Mouse (Mus musculus): ENCODE results near the gene Lgr5. TPM values are rescaled to one million over a fixed set of nuclear protein-coding genes. Genes with fewer than 3 reads are reported as not detected.

Gene Lgr5
- polyA plus RNA-seq, 1 experiment from 2014 or later: 0.25 TPM

GRCm38 (mm10) chr10:115493778-115494141 lies 93.8 kb downstream of the Lgr5 start:
- Histone ChIP-seq H3K36me3 (no peaks in the 10 kb centered on the region), H3K9ac (0 out of 2 replicates have a peak overlapping the region, but pooled peaks have one; percentile 16), H3K4me2 (peak overlapping the region; percentile 49), H3K27me3 (replicated peaks) (no peaks in the 10 kb centered on the region), H3K27ac (replicated peaks) (no peak overlapping the region), H3K4me3 (peak overlapping the region; percentile 20), H3K9me3 (no peaks in the 10 kb centered on the region), H3K4me1 (peaks cover 10% of the 10 kb centered on the region)
- no peak for ATAC-seq (ENCODE audit: extremely low read depth, insufficient number of reproducible peaks, low FRiP score, low TSS enrichment)
- WGBS: 18% methylated on average over 7 of the region's 7 CpGs

GRCm38 (mm10) chr10:115492956-115493777 lies 94.4 kb downstream of the Lgr5 start:
- no peak overlapping the region for H3K27ac ChIP-seq (replicated peaks)
- 0 out of 2 replicates have a peak overlapping the region, but pooled peaks have one; percentile 16 for H3K9ac ChIP-seq
- no peaks in the 10 kb centered on the region for H3K9me3 ChIP-seq
- no peaks in the 10 kb centered on the region for H3K36me3 ChIP-seq
- ATAC-seq (ENCODE audit: extremely low read depth, insufficient number of reproducible peaks, low FRiP score, low TSS enrichment): no peak
- H3K4me1 ChIP-seq: peaks cover 10% of the 10 kb centered on the region
- peak overlapping the region; percentile 49 for H3K4me2 ChIP-seq
- peak overlapping the region; percentile 20 for H3K4me3 ChIP-seq
- 36% methylated on average over 12 of the region's 12 CpGs for WGBS
- no peaks in the 10 kb centered on the region for H3K27me3 ChIP-seq (replicated peaks)

- ATAC-seq (ENCODE audit: extremely low read depth, insufficient number of reproducible peaks, low FRiP score, low TSS enrichment): no peak; the same call in 1 of the 2 replicates
- WGBS: 86% methylated on average over 7 of the region's 7 CpGs
- Histone ChIP-seq H3K4me3 (no peak overlapping the region), H3K9me3 (no peaks in the 10 kb centered on the region), H3K27ac (replicated peaks) (no peak overlapping the region), H3K9ac (no peak overlapping the region), H3K4me2 (no peak overlapping the region), H3K4me1 (peaks cover 10% of the 10 kb centered on the region), H3K36me3 (no peaks in the 10 kb centered on the region), H3K27me3 (replicated peaks) (no peaks in the 10 kb centered on the region)
These were observed 95.6 kb downstream of the Lgr5 start for GRCm38 (mm10) chr10:115491803-115492510.

GRCm38 (mm10) chr10:115485602-115486001 lies 102.0 kb downstream of the Lgr5 start:
- Histone ChIP-seq H3K4me3 (no peak overlapping the region), H3K27ac (replicated peaks) (no peak overlapping the region), H3K27me3 (replicated peaks) (no peaks in the 10 kb centered on the region), H3K4me1 (no peaks in the 10 kb centered on the region), H3K9me3 (no peaks in the 10 kb centered on the region), H3K36me3 (no peaks in the 10 kb centered on the region), H3K9ac (no peak overlapping the region), H3K4me2 (no peak overlapping the region)
- ATAC-seq (ENCODE audit: extremely low read depth, insufficient number of reproducible peaks, low FRiP score, low TSS enrichment): no peak
- 70% methylated on average over 2 of the region's 2 CpGs for WGBS

GRCm38 (mm10) chr10:115484660-115485059 lies 102.9 kb downstream of the Lgr5 start:
- Histone ChIP-seq H3K9ac (no peak overlapping the region), H3K36me3 (no peaks in the 10 kb centered on the region), H3K4me3 (no peak overlapping the region), H3K27me3 (replicated peaks) (no peaks in the 10 kb centered on the region), H3K27ac (replicated peaks) (no peak overlapping the region), H3K4me2 (no peak overlapping the region), H3K9me3 (no peaks in the 10 kb centered on the region), H3K4me1 (peaks cover 7% of the 10 kb centered on the region; the same call in 1 of the 2 replicates)
- 68% methylated on average over 3 of the region's 3 CpGs for WGBS
- no peak for ATAC-seq (ENCODE audit: extremely low read depth, insufficient number of reproducible peaks, low FRiP score, low TSS enrichment)

- no peaks in the 10 kb centered on the region for H3K36me3 ChIP-seq
- H3K9ac ChIP-seq: 0 out of 2 replicates have a peak overlapping the region, but pooled peaks have one; percentile 52
- H3K27ac ChIP-seq (replicated peaks): no peak overlapping the region
- no peaks in the 10 kb centered on the region for H3K9me3 ChIP-seq
- 18% methylated on average over 20 of the region's 20 CpGs for WGBS
- H3K4me3 ChIP-seq: peak overlapping the region; percentile 36
- ATAC-seq (ENCODE audit: extremely low read depth, insufficient number of reproducible peaks, low FRiP score, low TSS enrichment): no peak
- H3K4me2 ChIP-seq: peak overlapping the region; percentile 66
- peaks cover 19% of the 10 kb centered on the region for H3K4me1 ChIP-seq
- no peaks in the 10 kb centered on the region for H3K27me3 ChIP-seq (replicated peaks)
These were observed 109.0 kb downstream of the Lgr5 start for GRCm38 (mm10) chr10:115478441-115479141.

GRCm38 (mm10) chr10:115476506-115476905 lies 111.1 kb downstream of the Lgr5 start:
- no peak for ATAC-seq (ENCODE audit: extremely low read depth, insufficient number of reproducible peaks, low FRiP score, low TSS enrichment)
- peaks cover 19% of the 10 kb centered on the region for H3K4me1 ChIP-seq
- no peak overlapping the region for H3K27ac ChIP-seq (replicated peaks)
- H3K4me3 ChIP-seq: no peak overlapping the region
- no peaks in the 10 kb centered on the region for H3K36me3 ChIP-seq
- H3K4me2 ChIP-seq: no peak overlapping the region
- no peak overlapping the region for H3K9ac ChIP-seq
- no peaks in the 10 kb centered on the region for H3K27me3 ChIP-seq (replicated peaks)
- 82% methylated on average over 9 of the region's 9 CpGs for WGBS
- no peaks in the 10 kb centered on the region for H3K9me3 ChIP-seq

GRCm38 (mm10) chr10:115475000-115475550 lies 112.5 kb downstream of the Lgr5 start:
- Histone ChIP-seq H3K36me3 (no peaks in the 10 kb centered on the region), H3K9ac (no peak overlapping the region), H3K9me3 (no peaks in the 10 kb centered on the region), H3K4me1 (peaks cover 16% of the 10 kb centered on the region), H3K27me3 (replicated peaks) (no peaks in the 10 kb centered on the region), H3K4me3 (no peak overlapping the region), H3K4me2 (no peak overlapping the region), H3K27ac (replicated peaks) (no peak overlapping the region)
- 63% methylated on average over 7 of the region's 7 CpGs for WGBS
- ATAC-seq (ENCODE audit: extremely low read depth, insufficient number of reproducible peaks, low FRiP score, low TSS enrichment): no peak

- Histone ChIP-seq H3K4me2 (no peak overlapping the region), H3K27ac (replicated peaks) (no peak overlapping the region), H3K4me3 (no peak overlapping the region), H3K27me3 (replicated peaks) (no peaks in the 10 kb centered on the region), H3K36me3 (no peaks in the 10 kb centered on the region), H3K9me3 (no peaks in the 10 kb centered on the region), H3K9ac (no peak overlapping the region), H3K4me1 (peaks cover 3% of the 10 kb centered on the region)
- no peak for ATAC-seq (ENCODE audit: extremely low read depth, insufficient number of reproducible peaks, low FRiP score, low TSS enrichment)
- 67% methylated on average over 6 of the region's 6 CpGs for WGBS
These were observed 114.2 kb downstream of the Lgr5 start for GRCm38 (mm10) chr10:115473213-115473961.

GRCm38 (mm10) chr10:115470621-115471334 lies 116.8 kb downstream of the Lgr5 start:
- H3K4me3 ChIP-seq: peak overlapping the region; percentile 42
- peak overlapping the region; percentile 15 for H3K9ac ChIP-seq
- no peaks in the 10 kb centered on the region for H3K27me3 ChIP-seq (replicated peaks)
- H3K36me3 ChIP-seq: no peaks in the 10 kb centered on the region
- ATAC-seq (ENCODE audit: extremely low read depth, insufficient number of reproducible peaks, low FRiP score, low TSS enrichment): no peak
- H3K9me3 ChIP-seq: no peaks in the 10 kb centered on the region
- peak overlapping the region; percentile 66 for H3K4me2 ChIP-seq
- H3K4me1 ChIP-seq: 0 out of 2 replicates have a peak, but pooled peaks cover 3% of the 10 kb centered on the region
- H3K27ac ChIP-seq (replicated peaks): no peak overlapping the region
- 44% methylated on average over 17 of the region's 17 CpGs for WGBS

Measured in heart, embryonic 13.5 days (tissue).